21 mouse cellular contexts compared by ENCODE assay signal in the genomic region with DNA sequence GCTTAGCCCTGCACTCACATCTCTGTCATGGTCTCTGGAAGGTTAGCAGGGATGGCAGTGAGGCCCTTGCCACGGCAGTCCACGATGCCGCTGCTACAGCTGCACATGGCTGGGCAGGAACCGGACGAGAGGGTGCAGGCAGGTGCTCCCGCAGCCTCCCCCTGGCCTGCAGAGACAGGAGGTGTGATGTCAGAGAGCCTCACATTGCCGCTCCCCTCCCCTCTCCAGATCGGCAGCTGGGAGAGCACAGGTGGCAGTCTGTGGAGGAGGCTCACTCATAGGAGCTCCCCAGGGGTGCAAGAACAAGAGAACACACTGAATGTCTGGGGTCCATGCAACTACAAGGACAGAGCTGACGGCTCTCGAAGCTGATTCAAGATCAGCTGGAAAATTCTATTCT.
DNase-seq lines count a peak whose midpoint lies in the region; ATAC-seq and TF ChIP-seq lines count a peak whose summit lies in the region.
"Had no signal": no experiment of that assay in that cellular context is flagged by ENCODE, and none has a peak within 500 bp of the region (broad histone marks: within the 10 kb centered on the region; RNA-seq: fewer than 3 reads in every experiment).

No protein-coding gene starts in this region.

- H3K4me2 ChIP-seq in midbrain, embryonic 13.5 days (replicated peaks) = no peak overlapping the region
- H3K4me2 ChIP-seq in midbrain, embryonic 11.5 days = no peak overlapping the region
- H3K4me2 ChIP-seq: forebrain, embryonic 15.5 days; heart, embryonic 15.5 days; hindbrain, embryonic 15.5 days; limb, embryonic 15.5 days had no signal

- 0 out of 2 replicates have a peak overlapping the region, but pooled peaks have one; percentile 3 for H3K9ac ChIP-seq in midbrain, embryonic 13.5 days (replicated peaks)
- H3K9ac ChIP-seq in midbrain, embryonic 11.5 days (ENCODE audit: low read length) = no peak overlapping the region
- H3K9ac ChIP-seq: forebrain, embryonic 15.5 days; heart, embryonic 15.5 days; hindbrain, embryonic 15.5 days; limb, embryonic 15.5 days had no signal

- peaks cover 30% of the 10 kb centered on the region for H3K27me3 ChIP-seq in midbrain, embryonic 13.5 days
- peaks cover 2% of the 10 kb centered on the region for H3K27me3 ChIP-seq in midbrain, embryonic 11.5 days (ENCODE audit: control insufficient read depth, insufficient read depth, low read length)
- H3K27me3 ChIP-seq: forebrain, embryonic 15.5 days had no signal

- TF ChIP-seq CTCF in bone marrow, adult 2 months (IDR thresholded peaks at IDR 0.05; ENCODE audit: control insufficient read depth, insufficient read depth, low read length) = no peak

- intact Hi-C loops in heart, postnatal 10 days (cut with DNase I) = no loop called here

- H3K9me3 ChIP-seq in midbrain, embryonic 13.5 days = no peaks in the 10 kb centered on the region
- H3K9me3 ChIP-seq in midbrain, embryonic 11.5 days (ENCODE audit: control insufficient read depth, low read length) = no peaks in the 10 kb centered on the region
- H3K9me3 ChIP-seq: forebrain, embryonic 15.5 days; heart, embryonic 15.5 days; hindbrain, embryonic 15.5 days; limb, embryonic 15.5 days had no signal

- H3K27ac ChIP-seq in midbrain, embryonic 13.5 days = no peak overlapping the region
- no peak overlapping the region for H3K27ac ChIP-seq in midbrain, embryonic 11.5 days (ENCODE audit: low read depth, low read length)
- H3K27ac ChIP-seq in bone marrow, adult 2 months (ENCODE audit: control insufficient read depth, insufficient read depth, low read depth, low read length, poor library complexity) = 0 out of 2 replicates have a peak overlapping the region, but pooled peaks have one; percentile 10
- H3K27ac ChIP-seq: forebrain, embryonic 15.5 days; heart, embryonic 15.5 days; hindbrain, embryonic 15.5 days; limb, embryonic 15.5 days; stomach, postnatal 0 days had no signal

- no peak for TF ChIP-seq POLR2A in bone marrow, adult 2 months (IDR thresholded peaks at IDR 0.05; ENCODE audit: borderline replicate concordance, control insufficient read depth, low read depth, low read length)

- 0 out of 2 replicates have a peak, but pooled peaks have one; percentile 14 for ATAC-seq in frontal cortex, adult (ENCODE audit: low TSS enrichment)
- no peak for ATAC-seq in midbrain, embryonic 13.5 days
- ATAC-seq in midbrain, embryonic 11.5 days (ENCODE audit: low FRiP score) = no peak
- ATAC-seq: forebrain, embryonic 15.5 days; intestine, embryonic 16.5 days had no signal

- H3K36me3 ChIP-seq in midbrain, embryonic 13.5 days = peaks cover 8% of the 10 kb centered on the region; the same call in 1 of the 2 replicates
- H3K36me3 ChIP-seq in midbrain, embryonic 11.5 days (ENCODE audit: control insufficient read depth, insufficient read depth, low read length) = no peaks in the 10 kb centered on the region
- H3K36me3 ChIP-seq: forebrain, embryonic 15.5 days; heart, embryonic 15.5 days; hindbrain, embryonic 15.5 days; limb, embryonic 15.5 days had no signal

- 28% methylated on average over 10 of the region's 10 CpGs for WGBS in midbrain, embryonic 13.5 days
- 45% methylated on average over 10 of the region's 10 CpGs for WGBS in midbrain, embryonic 11.5 days
- 47% methylated on average over 10 of the region's 10 CpGs for WGBS in bone marrow, adult 2 months

- no peak overlapping the region for H3K4me3 ChIP-seq in midbrain, embryonic 13.5 days (replicated peaks)
- no peak overlapping the region for H3K4me3 ChIP-seq in midbrain, embryonic 11.5 days (ENCODE audit: low read depth, low read length)
- H3K4me3 ChIP-seq in bone marrow, adult 2 months (replicated peaks; ENCODE audit: control insufficient read depth, low read depth, low read length) = no peak overlapping the region
- H3K4me3 ChIP-seq: erythroblast, embryonic 14.5 days; forebrain, embryonic 15.5 days; heart, embryonic 15.5 days; hindbrain, embryonic 15.5 days; limb, embryonic 15.5 days had no signal

- H3K4me1 ChIP-seq in midbrain, embryonic 13.5 days (replicated peaks) = peaks cover 56% of the 10 kb centered on the region
- peaks cover 21% of the 10 kb centered on the region for H3K4me1 ChIP-seq in midbrain, embryonic 11.5 days (ENCODE audit: control insufficient read depth, insufficient read depth, low read length)
- no peaks in the 10 kb centered on the region for H3K4me1 ChIP-seq in bone marrow, adult 2 months (ENCODE audit: control insufficient read depth, insufficient read depth, low read length)
- H3K4me1 ChIP-seq: limb, embryonic 15.5 days had no signal

- no peak for DNase-seq in frontal cortex, postnatal 14 days (ENCODE audit: low spot score in 2 of 2)
- DNase-seq in midbrain, embryonic 11.5 days (ENCODE audit: low spot score, missing footprints) = no peak
- DNase-seq in thymus, postnatal 14 days = peak; percentile 83
- DNase-seq in heart, postnatal 10 days = no peak
- no peak for DNase-seq in kidney, postnatal 10 days
- DNase-seq: adrenal gland, postnatal 25 days; cerebellum, adult 18-20 months; cerebellum, postnatal 36 days; gastrocnemius, postnatal 36 days; lung, postnatal 10 days; right cerebral cortex, postnatal 25 days had no signal
